Mouse (Mus musculus) heart, postnatal 0 days (tissue): ENCODE data around the gene Fbxo33. TPM values are rescaled to one million over a fixed set of nuclear protein-coding genes. Genes with fewer than 3 reads are reported as not detected.
A peak's percentile ranks its signal among the peaks of the same experiment; 100 is the strongest.

Source experiments
- ATAC-seq: fragments of 200-750 bp; cut with Nextera tagmentation; 2 replicates; pipeline ENCODE4 v1.8.0; 2017; ENCODE audit warnings: low read depth, moderate number of reproducible peaks, moderate library complexity; ENCODE audit not compliant: insufficient read depth
- DNase-seq: peaks from one replicate; pipeline ENCODE4 v3.0.0-alpha.2; 2016; ENCODE audit warnings: low spot score
- H3K27ac ChIP-seq: fragments of 300-500 bp; sonication (generic); 2 replicates; pipeline ENCODE4 v1.5.1; 2014; ENCODE audit warnings: low read depth, mild to moderate bottlenecking
- H3K27me3 ChIP-seq: fragments of 300-500 bp; sonication (generic); 2 replicates; pipeline ENCODE4 v1.6.1; 2014; ENCODE audit warnings: low read length, mixed read lengths; ENCODE audit not compliant: control insufficient read depth, insufficient read depth
- H3K36me3 ChIP-seq: fragments of 300-500 bp; sonication (generic); replicated peaks from 2 replicates; pipeline ENCODE4 v1.6.1; 2014; ENCODE audit warnings: low read length, mixed read lengths; ENCODE audit not compliant: control insufficient read depth, insufficient read depth
- H3K4me1 ChIP-seq: fragments of 300-500 bp; sonication (generic); 2 replicates; pipeline ENCODE4 v1.6.1; 2014; ENCODE audit warnings: antibody characterized with exemption; ENCODE audit not compliant: control insufficient read depth, insufficient read depth
- H3K4me2 ChIP-seq: fragments of 300-500 bp; sonication (generic); 2 replicates; pipeline ENCODE4 v1.6.1; 2014; ENCODE audit warnings: low read depth, mild to moderate bottlenecking, low read length, moderate library complexity
- H3K4me3 ChIP-seq: fragments of 300-500 bp; sonication (generic); 2 replicates; pipeline ENCODE4 v1.5.1; 2014; ENCODE audit warnings: low read depth, low read length
- H3K9ac ChIP-seq: fragments of 300-500 bp; sonication (generic); replicated peaks from 2 replicates; pipeline ENCODE4 v1.6.1; 2014; ENCODE audit warnings: low read depth, low read length, mixed read lengths
- H3K9me3 ChIP-seq: fragments of 300-500 bp; sonication (generic); replicated peaks from 2 replicates; pipeline ENCODE4 v1.6.1; 2016; ENCODE audit warnings: low read length; ENCODE audit not compliant: control insufficient read depth
- CTCF ChIP-seq: IDR thresholded peaks from 2 replicates; pipeline ENCODE4 v1.5.1; 2016; ENCODE audit warnings: antibody characterized with exemption, control low read depth, low read depth
- EP300 ChIP-seq: IDR thresholded peaks from 2 replicates; pipeline ENCODE4 v1.6.1; 2016; ENCODE audit warnings: antibody characterized with exemption, low read depth
- WGBS: fragments of 180-500 bp; shearing (Covaris S2); extraction: QIAGEN DNeasy Blood & Tissue Kit; methylation state at CpG from one replicate; pipeline ENCODE4 v1.1.7; 2014; 5-methylcytosine and 5-hydroxymethylcytosine counted together
- polyA plus RNA-seq: library from polyadenylated mRNA; unstranded; fragments of >200 nt; fragmentation: Nextera tagmentation; extraction: Ambion mirVana; gene quantifications from 2 replicates; pipeline ENCODE4 v1.2.1, GENCODE M21; 2015
- total RNA-seq: library from RNA; depleted of rRNA; stranded (reverse); fragments of >200 nt; gene quantifications from 2 replicates; pipeline ENCODE4 v1.2.3, GENCODE M21; 2014; ENCODE audit warnings: low replicate concordance; rRNA removed

Gene Fbxo33
- 9.7 and 22.3 TPM in 2 replicates for total RNA-seq
- 3.6 and 5.5 TPM in 2 replicates for polyA plus RNA-seq

DNA sequence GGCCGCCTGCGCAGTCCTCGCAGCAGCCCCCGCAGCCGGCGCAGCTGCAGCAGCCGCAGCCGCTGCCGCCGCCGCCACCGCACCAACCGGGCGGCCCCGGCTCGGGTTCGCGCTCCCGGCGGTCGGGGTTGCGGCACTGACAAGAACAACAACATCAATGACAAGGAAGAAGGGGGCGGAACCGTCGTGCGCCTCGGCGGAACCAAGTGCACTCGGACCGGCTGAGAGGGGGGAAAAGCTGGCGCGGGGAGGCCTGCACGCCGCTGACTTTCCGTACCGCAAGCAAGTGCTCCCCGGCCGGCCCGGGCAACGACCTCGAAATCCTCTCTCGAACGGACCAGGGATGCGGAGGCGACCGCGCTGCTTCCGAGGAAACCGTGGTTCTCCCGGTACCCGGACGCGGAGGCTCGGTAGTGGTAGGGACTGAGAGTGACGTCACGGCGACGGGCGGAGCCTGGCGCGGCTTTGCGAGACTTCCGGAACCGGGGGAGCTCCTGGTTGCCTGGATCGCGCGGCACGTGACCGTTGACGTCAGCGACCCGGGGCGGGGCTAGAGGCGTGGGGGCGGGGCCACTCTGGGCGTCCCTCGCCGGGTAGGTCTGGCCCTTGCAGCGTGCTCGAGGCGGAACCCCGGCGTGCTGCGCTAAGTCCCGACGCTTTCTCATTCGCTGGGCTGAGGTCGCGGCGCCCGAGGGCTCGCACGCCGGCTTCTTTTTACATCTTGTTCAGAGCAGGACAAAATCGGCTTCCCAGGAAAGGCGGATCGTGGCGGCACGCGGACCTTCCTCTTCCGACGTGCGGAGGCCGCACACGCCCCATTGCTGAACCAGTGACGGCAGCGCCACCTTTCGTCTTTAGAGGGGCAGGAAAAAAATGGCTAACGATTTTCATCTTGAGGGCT is at the start of gene Fbxo33:
Gene Fbxo33 (minus strand): TSS at position 401 of the 901 bp plus-strand sequence.
- no peaks in the 10 kb centered on the region for H3K9me3 ChIP-seq
- peak; percentile 95 for DNase-seq
- H3K27me3 ChIP-seq: no peaks in the 10 kb centered on the region
- H3K27ac ChIP-seq: peak within 1 kb of the TSS; percentile 96
- under 1% methylated on average over 99 of the region's 109 CpGs for WGBS
- peaks cover 15% of the 10 kb centered on the region for H3K4me1 ChIP-seq
- peak within 1 kb of the TSS; percentile 100 for H3K4me3 ChIP-seq
- TF ChIP-seq CTCF (peak; percentile 72), EP300 (no peak; the same call in 1 of the 2 replicates)
- H3K9ac ChIP-seq: peak within 1 kb of the TSS; percentile 94
- peak; percentile 96 for ATAC-seq
- peak within 1 kb of the TSS; percentile 98 for H3K4me2 ChIP-seq
- no peaks in the 10 kb centered on the region for H3K36me3 ChIP-seq

GRCm38 (mm10) chr12:59265942-59266231 is 46.4 kb upstream of the Fbxo33 start:
- DNase-seq: no peak
- H3K9ac ChIP-seq: no peak overlapping the region
- WGBS: 84% methylated on average over 4 of the region's 4 CpGs
- no peak overlapping the region for H3K27ac ChIP-seq
- no peak for ATAC-seq
- no peak overlapping the region for H3K4me2 ChIP-seq
- no peaks in the 10 kb centered on the region for H3K9me3 ChIP-seq
- H3K27me3 ChIP-seq: no peaks in the 10 kb centered on the region
- H3K4me1 ChIP-seq: no peaks in the 10 kb centered on the region
- H3K36me3 ChIP-seq: no peaks in the 10 kb centered on the region
- H3K4me3 ChIP-seq: no peak overlapping the region
- TF ChIP-seq CTCF: no peak
- TF ChIP-seq EP300: no peak

- H3K4me2 ChIP-seq: no peak overlapping the region
- TF ChIP-seq EP300 (no peak), CTCF (peak; percentile 42)
Observed at GRCm38 (mm10) chr12:59265207-59265941, 45.8 kb upstream of the Fbxo33 start.

GRCm38 (mm10) chr12:59262841-59263240 is 43.3 kb upstream of the Fbxo33 start:
- Histone ChIP-seq H3K27ac (no peak overlapping the region), H3K4me2 (no peak overlapping the region), H3K4me1 (no peaks in the 10 kb centered on the region), H3K4me3 (no peak overlapping the region), H3K27me3 (no peaks in the 10 kb centered on the region), H3K9me3 (no peaks in the 10 kb centered on the region), H3K9ac (no peak overlapping the region), H3K36me3 (no peaks in the 10 kb centered on the region)
- WGBS: 71% methylated on average over 3 of the region's 3 CpGs
- no peak for DNase-seq
- TF ChIP-seq CTCF (no peak), EP300 (no peak)
- ATAC-seq: no peak

More at GRCm38 (mm10) chr12:59265207-59265941, 45.8 kb upstream of the Fbxo33 start:
- Histone ChIP-seq H3K27ac (no peak overlapping the region), H3K4me1 (no peaks in the 10 kb centered on the region), H3K27me3 (no peaks in the 10 kb centered on the region), H3K36me3 (no peaks in the 10 kb centered on the region), H3K4me3 (no peak overlapping the region), H3K9me3 (no peaks in the 10 kb centered on the region), H3K9ac (no peak overlapping the region)
- DNase-seq (no peak), ATAC-seq (no peak)
- 32% methylated on average over 15 of the region's 15 CpGs for WGBS

DNA sequence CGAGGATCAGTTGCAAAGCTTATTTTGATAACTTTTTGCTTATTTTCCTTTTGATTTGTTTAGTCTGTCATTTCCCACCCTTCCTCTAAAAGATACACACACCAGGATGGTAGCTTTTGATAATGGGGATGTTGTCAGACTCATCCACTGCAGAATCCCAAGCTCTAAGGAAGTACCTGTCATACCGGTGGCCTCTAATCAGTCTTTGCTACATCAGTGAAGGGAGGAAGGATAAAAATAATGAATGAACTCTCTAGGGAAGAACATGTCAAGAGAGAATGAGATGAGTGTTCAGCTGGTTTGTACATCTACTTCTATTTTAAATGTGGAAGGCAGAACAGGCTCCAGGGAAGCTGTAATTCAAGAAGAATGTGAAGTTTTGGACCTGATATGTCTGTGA is 41.3 kb upstream of the Fbxo33 start:
- ATAC-seq (no peak), DNase-seq (no peak)
- H3K4me2 ChIP-seq: no peak overlapping the region
- no peak for TF ChIP-seq CTCF
- no peak for TF ChIP-seq EP300
- H3K4me1 ChIP-seq: no peaks in the 10 kb centered on the region
- WGBS: 41% methylated on average over 2 of the region's 2 CpGs
- no peak overlapping the region for H3K4me3 ChIP-seq
- no peaks in the 10 kb centered on the region for H3K27me3 ChIP-seq
- H3K27ac ChIP-seq: no peak overlapping the region
- no peaks in the 10 kb centered on the region for H3K9me3 ChIP-seq
- no peak overlapping the region for H3K9ac ChIP-seq
- no peaks in the 10 kb centered on the region for H3K36me3 ChIP-seq
